Mouse (Mus musculus) testis, adult 2 months (tissue): Measurements from ENCODE around the gene Klf2. TPM values are rescaled to one million over a fixed set of nuclear protein-coding genes. Genes with fewer than 3 reads are reported as not detected.
A peak's percentile ranks its signal among the peaks of the same experiment; 100 is the strongest.

ENCODE experiments used
- H3K27ac ChIP-seq: fragments of 200-500 bp; 2 replicates; pipeline ENCODE4 v1.5.1; 2012; ENCODE audit warnings: low read depth, low read length; ENCODE audit not compliant: control insufficient read depth, insufficient read depth
- H3K27me3 ChIP-seq: fragments of 200-500 bp; 2 replicates; pipeline ENCODE4 v1.6.1; 2012; ENCODE audit warnings: mild to moderate bottlenecking, low read length, moderate library complexity; ENCODE audit not compliant: control insufficient read depth, insufficient read depth
- H3K36me3 ChIP-seq: fragments of 200-500 bp; 2 replicates; pipeline ENCODE4 v1.6.1; 2012; ENCODE audit warnings: mild to moderate bottlenecking, low read length; ENCODE audit not compliant: control insufficient read depth, insufficient read depth
- H3K4me1 ChIP-seq: fragments of 200-500 bp; 2 replicates; pipeline ENCODE4 v1.6.1; 2012; ENCODE audit warnings: low read length; ENCODE audit not compliant: control insufficient read depth, insufficient read depth
- H3K4me3 ChIP-seq: fragments of 200-500 bp; 2 replicates; pipeline ENCODE4 v1.5.1; 2012; ENCODE audit warnings: low read depth, mild to moderate bottlenecking, low read length, moderate library complexity, mixed read lengths; ENCODE audit not compliant: control insufficient read depth
- CTCF ChIP-seq: fragments of 200-500 bp; IDR thresholded peaks from 2 replicates; pipeline ENCODE4 v1.5.1; 2012; ENCODE audit warnings: low read depth, mild to moderate bottlenecking, inconsistent platforms, low read length, moderate library complexity; ENCODE audit not compliant: control insufficient read depth, insufficient read depth, insufficient replicate concordance
- POLR2A ChIP-seq: fragments of 200-500 bp; IDR thresholded peaks from 2 replicates; pipeline ENCODE4 v1.6.1; 2012; ENCODE audit warnings: low read depth, mild to moderate bottlenecking, inconsistent platforms, low read length, moderate library complexity; ENCODE audit not compliant: control insufficient read depth
- polyA plus RNA-seq: library from polyadenylated mRNA; depleted of rRNA; stranded (reverse); fragments of >200 nt; gene quantifications from 2 replicates; pipeline ENCODE4 v1.2.3, GENCODE M21; 2012

The Klf2 gene
- polyA plus RNA-seq, 1 experiment = 10.6 TPM

DNA sequence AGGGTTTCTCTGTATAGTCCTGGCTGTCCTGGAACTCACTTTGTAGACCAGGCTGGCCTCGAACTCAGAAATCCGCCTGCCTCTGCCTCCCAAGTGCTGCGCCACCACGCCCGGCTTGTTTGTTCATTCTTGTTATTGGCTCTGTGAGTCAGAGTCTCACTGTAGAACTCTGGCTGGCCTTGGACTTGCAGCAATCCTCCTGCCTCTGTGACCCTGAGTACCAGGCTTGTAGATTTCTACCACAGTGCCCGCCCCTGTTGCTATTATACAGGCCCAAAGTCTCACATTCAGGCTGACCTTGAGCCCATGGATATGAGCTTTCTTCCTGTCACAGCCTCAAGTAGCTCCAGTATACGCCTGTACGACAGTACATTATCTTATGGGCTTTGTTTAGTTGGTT lies 22.3 kb upstream of the Klf2 start:
- Histone ChIP-seq H3K4me3 (no peak overlapping the region), H3K36me3 (no peaks in the 10 kb centered on the region), H3K27ac (no peak overlapping the region), H3K4me1 (no peaks in the 10 kb centered on the region), H3K27me3 (no peaks in the 10 kb centered on the region)
- TF ChIP-seq CTCF (no peak), POLR2A (no peak)

DNA sequence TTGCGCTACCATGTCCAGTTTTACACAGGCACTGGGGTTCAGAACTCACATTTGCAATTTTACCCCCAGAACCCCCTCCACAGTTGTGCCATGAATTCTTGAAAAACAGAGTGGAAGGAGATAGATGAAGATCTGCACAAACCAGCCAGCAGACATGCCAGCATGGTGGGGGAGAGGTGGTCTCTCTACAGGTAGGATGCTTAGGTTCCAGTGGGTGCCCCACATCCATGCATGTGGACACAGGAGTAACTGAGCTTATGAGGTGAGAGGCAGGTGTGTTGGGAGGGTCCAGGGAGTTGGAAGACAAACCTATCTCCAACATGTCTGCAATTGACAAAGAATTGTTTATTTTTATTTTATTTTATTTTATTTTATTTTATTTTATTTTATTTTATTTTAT lies 19.9 kb upstream of the Klf2 start:
- no peak overlapping the region for H3K4me3 ChIP-seq
- H3K36me3 ChIP-seq = no peaks in the 10 kb centered on the region
- H3K4me1 ChIP-seq = no peaks in the 10 kb centered on the region
- TF ChIP-seq CTCF (no peak), POLR2A (no peak)
- H3K27me3 ChIP-seq = no peaks in the 10 kb centered on the region
- H3K27ac ChIP-seq = no peak overlapping the region

DNA sequence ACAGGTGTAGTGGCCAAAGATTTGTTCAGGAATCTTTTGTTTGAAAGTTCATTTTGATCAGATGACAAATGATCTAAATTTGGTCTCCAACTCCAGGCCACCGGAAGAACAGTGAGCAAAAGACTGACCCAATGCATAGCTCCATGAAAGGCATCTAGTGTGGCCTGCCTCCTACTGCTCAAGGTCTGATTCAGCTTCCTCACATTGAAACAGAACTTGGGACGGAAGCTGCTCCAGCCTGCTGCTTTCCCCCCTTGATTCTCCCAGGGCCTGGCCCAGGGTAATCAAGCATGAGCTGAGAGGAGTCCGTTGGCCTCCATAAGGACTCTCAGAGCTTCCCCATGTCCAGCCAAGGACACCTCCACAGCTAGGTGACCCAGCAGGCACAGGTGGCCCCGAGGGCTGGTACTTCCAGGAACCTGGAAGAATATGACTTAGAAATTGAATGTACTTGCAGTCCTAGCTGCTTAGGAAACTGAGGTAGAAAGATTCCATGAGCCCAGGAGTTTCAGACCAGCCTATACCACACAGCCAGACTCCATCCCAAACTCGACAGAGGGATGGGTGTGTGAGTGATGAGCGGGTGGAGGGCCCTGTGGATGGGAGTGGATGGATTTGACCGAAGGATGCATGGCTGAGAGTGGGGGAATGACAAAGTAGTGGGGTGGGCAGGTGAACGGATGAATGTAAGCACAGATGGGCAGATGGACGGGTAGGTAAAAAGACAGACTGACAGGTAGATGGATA lies 18.0 kb upstream of the Klf2 start:
- no peaks in the 10 kb centered on the region for H3K36me3 ChIP-seq
- no peak overlapping the region for H3K27ac ChIP-seq
- no peak overlapping the region for H3K4me3 ChIP-seq
- no peak for TF ChIP-seq CTCF
- no peak for TF ChIP-seq POLR2A
- H3K4me1 ChIP-seq = no peaks in the 10 kb centered on the region
- no peaks in the 10 kb centered on the region for H3K27me3 ChIP-seq

DNA sequence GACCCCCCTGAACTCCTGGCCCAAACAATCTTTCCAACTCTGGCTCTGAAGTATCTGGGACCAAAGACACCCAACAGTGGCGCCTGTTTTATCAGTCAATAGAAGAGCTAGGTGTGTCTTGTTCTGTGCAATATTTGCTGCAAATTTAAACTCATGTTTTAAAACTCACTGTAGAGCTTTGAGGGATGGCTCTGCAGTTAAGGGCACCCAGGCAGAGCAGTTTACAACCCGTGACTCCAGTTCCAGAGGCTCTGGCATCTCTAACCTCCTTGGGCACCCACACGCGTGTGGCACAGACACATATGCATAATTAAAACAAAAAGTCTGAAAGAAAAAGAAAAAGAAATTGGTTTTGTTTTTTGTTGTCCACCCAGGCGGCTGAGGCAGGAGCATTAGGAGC lies 17.3 kb upstream of the Klf2 start:
- Histone ChIP-seq H3K4me1 (no peaks in the 10 kb centered on the region), H3K27ac (no peak overlapping the region), H3K36me3 (no peaks in the 10 kb centered on the region), H3K4me3 (no peak overlapping the region), H3K27me3 (no peaks in the 10 kb centered on the region)
- TF ChIP-seq POLR2A (no peak), CTCF (no peak)

DNA sequence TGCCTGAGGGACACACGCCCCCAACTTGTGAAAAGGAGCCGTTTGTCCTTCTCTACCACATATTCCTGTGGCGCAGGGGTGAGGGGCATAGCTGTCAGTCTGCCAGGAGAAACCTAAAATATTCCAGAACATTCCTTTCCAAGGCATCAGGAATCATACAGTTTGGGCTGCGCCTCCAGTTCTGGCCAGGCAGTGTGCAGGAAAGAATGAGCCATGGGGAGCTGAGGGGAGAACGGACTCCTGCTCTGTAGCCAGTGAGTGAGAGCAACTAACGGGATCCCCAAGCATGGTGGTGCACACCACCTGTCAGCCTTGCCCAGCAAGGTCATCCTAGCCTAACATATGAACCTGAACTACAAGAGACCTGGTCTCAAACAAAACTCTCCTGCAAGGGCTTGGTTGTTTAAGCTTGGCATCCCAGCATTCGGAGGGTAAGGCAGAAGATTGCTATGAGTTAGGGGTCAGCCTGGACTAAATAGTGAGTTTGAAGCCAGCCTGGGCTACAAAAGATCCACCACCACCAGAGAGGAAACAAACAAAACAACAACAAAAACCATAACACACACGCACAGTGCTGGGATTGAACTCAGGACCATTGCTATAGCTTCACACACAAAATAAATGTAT lies 15.7 kb upstream of the Klf2 start:
- TF ChIP-seq CTCF = no peak; the same call in 1 of the 2 replicates
- TF ChIP-seq POLR2A = no peak
- Histone ChIP-seq H3K36me3 (no peaks in the 10 kb centered on the region), H3K27ac (peak overlapping the region; percentile 75), H3K4me1 (no peaks in the 10 kb centered on the region), H3K27me3 (no peaks in the 10 kb centered on the region), H3K4me3 (no peak overlapping the region)

DNA sequence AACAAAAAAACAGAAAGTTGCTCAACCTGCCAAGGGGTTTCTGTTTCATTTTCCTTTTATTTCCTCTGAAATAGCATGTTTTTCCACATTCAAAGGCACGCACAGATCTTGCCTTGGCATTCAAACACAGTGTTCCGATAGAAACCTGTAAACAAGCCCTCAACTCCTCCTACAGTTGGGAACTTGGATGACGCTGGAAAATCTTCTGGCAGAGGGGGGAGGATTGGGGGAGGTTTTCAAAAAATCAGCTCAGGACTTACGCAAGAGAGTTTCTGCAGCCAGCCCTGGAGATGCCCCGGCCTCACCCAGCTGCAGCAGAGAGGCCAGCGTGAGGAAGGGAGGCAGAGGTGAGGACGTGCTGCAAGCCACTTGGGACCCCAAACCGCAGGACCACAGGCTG lies 15.2 kb upstream of the Klf2 start:
- TF ChIP-seq CTCF (no peak), POLR2A (no peak)
- Histone ChIP-seq H3K4me1 (no peaks in the 10 kb centered on the region), H3K36me3 (no peaks in the 10 kb centered on the region), H3K27ac (no peak overlapping the region; the same call in 1 of the 2 replicates), H3K4me3 (no peak overlapping the region), H3K27me3 (no peaks in the 10 kb centered on the region)

DNA sequence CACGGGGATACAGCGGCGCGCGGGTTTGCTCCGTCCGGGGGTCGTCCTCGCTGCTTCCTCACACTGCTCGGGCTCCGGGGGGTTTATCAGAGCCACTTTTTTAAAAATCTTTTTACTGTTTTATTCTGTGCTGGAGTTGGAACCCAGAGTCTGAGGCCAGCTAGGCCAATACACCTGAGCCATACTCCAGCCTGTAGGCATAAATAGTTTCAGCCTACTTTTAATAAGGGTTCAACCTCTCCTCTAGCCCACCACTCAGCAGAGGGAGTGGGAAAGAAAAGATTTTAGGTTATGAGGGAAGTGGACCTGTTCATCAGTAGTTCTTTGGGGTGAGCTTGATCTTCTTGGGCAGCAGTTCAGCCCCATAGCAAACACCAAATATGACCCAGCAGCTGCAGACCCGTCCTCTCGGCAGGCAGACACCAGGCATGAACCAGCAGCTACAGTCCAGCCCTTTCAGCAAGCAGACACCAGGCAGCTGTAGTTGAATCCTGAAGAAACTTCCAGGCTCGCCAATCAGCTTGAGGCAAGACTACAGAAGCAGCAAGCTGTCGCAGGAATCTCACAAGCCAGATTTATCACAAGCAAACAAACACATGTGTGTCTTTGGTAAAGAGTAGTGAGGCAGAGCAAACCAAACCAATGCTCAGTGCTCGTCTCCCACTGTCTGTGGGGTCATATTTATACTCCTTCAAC lies 13.5 kb upstream of the Klf2 start, which contains the start of gene Gm10282:
Gene Gm10282 (minus strand): TSS at position 51 of the 696 bp plus-strand sequence.
- Histone ChIP-seq H3K36me3 (no peaks in the 10 kb centered on the region), H3K4me3 (no peak within 1 kb of the TSS), H3K27me3 (no peaks in the 10 kb centered on the region), H3K4me1 (no peaks in the 10 kb centered on the region), H3K27ac (no peak within 1 kb of the TSS)
- TF ChIP-seq POLR2A (no peak), CTCF (no peak)
